Mouse (Mus musculus): ENCODE measurements around the gene Ldb3.

DNA sequence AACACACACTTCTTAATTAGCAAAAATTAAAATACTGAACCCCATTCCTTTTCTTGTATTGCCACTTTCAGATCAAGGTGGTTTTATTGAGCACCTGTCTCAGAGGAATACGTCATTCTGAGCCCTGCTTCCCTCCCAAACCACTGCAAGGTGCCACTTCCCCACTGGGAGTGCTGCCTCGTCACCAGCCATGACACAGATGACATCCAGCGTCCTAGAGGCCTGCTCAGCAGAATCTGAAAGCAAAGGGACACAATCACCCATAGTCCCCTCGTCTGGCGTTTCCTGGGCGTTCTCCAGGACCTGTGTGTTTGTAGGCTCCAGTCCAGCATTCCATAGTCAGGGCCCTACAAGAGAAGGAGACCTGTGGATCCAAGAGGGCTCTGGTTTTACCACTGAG lies 74.4 kb downstream of the Ldb3 start:
- TF ChIP-seq TAL1 (IDR thresholded peaks at IDR 0.05; ENCODE audit: low read length) (no peak), GATA1 (IDR thresholded peaks at IDR 0.05; ENCODE audit: low read length) (no peak)

All from erythroblast, embryonic 14.5 days (primary cell).